Mouse (Mus musculus) NIH3T3 (cell line): Measurements from ENCODE around the gene Gbp10.
"Not testable (repeated sequence)": the region's sequence is repeated elsewhere in the genome, so short reads cannot be mapped to it uniquely, and the experiment has no call there.

ENCODE experiments used
- DNase-seq: peaks from one replicate; pipeline ENCODE4 v3.0.0-alpha.2; 2012; ENCODE audit warnings: low read depth

Gene Gbp10

DNA sequence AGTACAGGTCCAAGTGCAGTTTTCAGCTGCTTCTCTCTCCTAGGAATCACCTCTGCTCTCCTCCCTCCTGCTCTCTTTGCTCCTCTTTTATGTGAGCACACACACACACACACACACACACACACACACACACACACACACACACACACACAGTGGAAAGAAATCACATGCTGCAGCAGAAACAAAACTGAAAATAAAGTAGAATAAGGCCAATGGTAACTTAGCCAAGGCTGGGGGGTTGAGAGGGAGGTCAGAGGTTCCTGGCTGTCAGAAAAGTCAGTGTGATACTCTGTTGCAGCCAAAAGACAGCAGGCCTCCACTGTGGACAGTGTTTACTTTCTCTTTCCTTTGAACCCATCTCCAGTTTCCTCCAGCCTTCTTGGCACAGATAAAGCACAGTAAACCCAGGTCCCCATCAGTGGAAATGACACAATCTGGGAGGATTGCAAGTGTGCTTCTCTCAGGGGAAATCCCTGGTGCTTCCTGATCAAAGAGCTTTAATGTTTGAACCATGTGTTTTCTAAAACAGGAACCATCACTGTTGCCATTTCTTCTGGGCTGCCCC is at the start of gene Gbp10:
TSS of gene Gbp10 (minus strand) at position 51 of the 565 bp plus-strand sequence.
- DNase-seq: not testable (repeated sequence)

DNA sequence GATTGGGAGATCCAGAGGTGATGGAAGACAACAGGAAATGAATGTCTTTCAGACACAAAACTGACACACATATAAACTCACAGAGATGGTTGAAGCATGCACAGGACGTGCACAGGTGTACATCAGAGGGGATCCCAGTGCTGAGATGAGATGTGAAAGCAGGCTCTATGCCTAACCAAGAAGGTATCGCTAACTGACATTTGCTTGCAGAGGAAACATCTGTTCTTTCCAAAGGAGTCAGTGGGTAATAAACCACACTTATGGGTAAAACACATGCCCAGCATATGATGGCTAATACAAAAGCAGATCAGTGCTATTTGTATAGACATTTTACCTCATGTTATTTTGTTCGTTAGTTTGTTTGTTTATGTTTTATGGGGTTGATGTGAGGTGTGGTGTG is 21.3 kb upstream of the Gbp10 start:
- DNase-seq: not testable (repeated sequence)

DNA sequence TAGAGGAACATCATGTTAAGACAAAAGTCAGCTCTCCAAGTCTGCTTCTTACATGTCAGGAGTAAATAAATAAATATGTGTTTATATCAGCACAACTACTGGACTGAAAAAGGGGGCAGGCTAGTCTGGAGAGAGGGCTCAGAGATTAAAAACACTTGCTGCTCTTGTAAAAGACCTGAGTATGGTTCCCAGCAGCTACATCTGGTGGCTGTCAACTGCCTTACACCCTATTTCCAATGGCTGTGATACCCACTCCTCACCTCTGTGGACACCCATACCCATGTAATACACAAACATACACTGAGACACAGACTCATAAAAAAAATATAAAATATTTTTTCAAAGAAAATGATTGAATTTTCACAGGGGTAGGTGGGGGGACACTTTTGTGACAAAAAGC is 13.2 kb upstream of the Gbp10 start:
- DNase-seq: no peak

DNA sequence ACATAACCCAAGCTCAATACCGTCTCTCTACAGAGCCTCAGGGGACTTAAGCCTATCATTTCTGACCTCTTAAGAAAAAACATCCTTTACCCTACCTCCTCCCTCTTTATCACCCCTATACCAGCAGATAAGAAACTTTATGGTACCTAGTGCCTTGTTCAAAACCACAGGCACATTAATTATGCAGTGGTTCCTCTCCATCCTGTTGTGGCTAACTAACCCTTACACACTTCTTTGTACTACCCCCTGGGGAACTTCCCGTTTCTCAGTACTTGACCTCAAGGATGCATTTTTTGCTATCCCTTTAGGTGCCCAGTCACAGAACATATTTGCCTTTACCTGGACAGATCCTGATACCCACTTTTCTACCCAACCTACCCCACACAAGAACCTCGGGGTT is 5.4 kb upstream of the Gbp10 start:
- not testable (repeated sequence) for DNase-seq

DNA sequence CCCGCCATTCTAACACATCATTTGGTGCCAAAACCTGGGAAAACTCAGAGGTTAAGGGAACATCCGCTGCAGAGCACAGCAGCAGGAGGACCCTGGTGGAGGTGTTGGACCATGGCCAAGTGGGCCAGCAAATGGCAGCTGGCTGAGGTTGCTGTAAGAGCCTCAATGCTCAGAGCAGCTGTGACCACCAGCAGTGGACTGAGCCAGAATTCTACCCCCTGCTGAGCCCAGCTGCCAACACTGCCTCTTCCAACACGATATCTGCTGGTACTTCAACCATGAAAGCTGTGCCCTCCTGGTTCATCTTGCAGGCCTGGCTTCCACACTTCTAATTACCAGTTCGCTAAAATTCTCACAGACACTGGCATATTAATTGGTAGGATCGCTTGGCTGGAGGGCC is 1.6 kb upstream of the Gbp10 start:
- not testable (repeated sequence) for DNase-seq

DNA sequence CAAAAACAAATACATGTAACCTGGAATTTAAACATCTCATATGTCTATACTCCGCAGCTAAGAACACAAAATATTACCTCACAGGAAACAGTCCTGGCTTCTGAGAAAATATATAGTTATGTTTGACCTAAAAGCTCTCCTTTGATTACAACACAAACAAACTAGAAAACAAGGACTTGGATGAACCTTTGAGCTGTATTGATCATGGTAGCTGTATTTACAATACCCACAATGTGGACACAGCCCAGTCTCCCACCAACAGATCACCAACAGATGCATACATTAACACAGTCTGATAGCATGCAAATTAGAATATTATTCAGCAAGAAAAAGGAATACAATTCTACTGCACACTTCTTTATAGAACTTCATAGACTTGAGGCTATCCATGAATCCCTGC is 931 bp downstream of the Gbp10 start:
- DNase-seq: not testable (repeated sequence)

DNA sequence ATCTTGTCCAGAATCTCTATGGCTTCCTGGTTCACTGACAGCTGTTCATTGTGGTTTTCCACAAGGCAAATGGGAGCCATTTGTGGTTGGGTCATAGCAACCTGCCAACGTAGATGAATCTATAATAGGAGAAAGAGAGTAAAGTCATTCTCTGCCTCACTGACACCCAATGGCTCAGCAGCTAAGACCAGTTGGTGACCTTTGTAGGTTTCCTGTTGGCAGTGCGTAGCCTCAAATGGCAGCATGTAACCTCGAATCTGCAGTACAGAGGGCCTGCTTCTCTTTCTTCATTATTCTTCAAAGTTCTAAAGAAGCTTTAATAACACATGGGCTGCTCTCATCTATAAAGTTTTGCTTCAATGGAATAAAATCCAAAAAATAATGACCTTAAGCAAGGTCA is 3.3 kb downstream of the Gbp10 start:
- not testable (repeated sequence) for DNase-seq

DNA sequence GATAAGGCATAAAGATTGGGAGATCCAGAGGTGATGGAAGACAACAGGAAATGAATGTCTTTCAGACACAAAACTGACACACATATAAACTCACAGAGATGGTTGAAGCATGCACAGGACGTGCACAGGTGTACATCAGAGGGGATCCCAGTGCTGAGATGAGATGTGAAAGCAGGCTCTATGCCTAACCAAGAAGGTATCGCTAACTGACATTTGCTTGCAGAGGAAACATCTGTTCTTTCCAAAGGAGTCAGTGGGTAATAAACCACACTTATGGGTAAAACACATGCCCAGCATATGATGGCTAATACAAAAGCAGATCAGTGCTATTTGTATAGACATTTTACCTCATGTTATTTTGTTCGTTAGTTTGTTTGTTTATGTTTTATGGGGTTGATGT is 30.4 kb downstream of the Gbp10 start:
- DNase-seq: not testable (repeated sequence)

DNA sequence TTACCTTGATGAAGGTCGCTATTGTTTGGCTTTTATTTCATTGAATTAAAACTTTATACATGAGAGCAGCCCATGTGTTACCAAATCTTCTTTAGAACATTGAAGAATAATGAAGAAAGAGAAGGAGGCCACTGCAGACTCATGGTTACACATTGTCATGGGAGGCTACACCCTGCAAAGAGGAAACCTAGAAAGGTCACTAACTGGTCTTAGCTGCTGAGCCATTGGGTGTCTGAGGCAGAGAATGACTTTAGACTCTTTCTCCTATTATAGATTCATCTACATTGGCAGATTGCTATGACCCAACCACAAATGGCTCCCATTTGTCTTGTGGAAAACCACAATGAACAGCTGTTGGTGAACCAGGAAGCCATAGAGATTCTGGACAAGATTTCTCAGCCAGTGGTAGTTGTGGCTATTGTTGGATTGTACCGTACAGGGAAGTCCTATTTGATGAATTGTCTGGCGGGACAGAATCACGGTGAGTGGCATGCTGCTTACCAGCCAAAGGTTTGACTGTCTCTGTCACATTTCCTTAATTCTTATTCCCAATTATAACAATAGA is 38.5 kb downstream of the Gbp10 start:
- DNase-seq: not testable (repeated sequence)

DNA sequence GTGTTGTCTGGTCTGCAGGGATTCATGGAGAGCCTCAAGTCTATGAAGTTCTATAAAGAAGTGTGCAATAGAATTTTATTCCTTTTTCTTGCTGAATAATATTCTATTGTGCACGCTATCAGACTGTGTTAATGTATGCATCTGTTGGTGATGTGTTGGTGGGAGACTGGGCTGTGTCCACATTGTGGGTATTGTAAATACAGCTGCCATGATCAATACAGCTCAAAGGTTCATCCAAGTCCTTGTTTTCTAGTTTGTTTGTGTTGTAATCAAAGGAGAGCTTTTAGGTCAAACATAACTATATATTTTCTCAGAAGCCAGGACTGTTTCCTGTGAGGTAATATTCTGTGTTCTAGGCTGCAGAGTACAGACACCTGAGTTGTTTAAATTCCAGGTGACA is 40.2 kb downstream of the Gbp10 start:
- DNase-seq: not testable (repeated sequence)

DNA sequence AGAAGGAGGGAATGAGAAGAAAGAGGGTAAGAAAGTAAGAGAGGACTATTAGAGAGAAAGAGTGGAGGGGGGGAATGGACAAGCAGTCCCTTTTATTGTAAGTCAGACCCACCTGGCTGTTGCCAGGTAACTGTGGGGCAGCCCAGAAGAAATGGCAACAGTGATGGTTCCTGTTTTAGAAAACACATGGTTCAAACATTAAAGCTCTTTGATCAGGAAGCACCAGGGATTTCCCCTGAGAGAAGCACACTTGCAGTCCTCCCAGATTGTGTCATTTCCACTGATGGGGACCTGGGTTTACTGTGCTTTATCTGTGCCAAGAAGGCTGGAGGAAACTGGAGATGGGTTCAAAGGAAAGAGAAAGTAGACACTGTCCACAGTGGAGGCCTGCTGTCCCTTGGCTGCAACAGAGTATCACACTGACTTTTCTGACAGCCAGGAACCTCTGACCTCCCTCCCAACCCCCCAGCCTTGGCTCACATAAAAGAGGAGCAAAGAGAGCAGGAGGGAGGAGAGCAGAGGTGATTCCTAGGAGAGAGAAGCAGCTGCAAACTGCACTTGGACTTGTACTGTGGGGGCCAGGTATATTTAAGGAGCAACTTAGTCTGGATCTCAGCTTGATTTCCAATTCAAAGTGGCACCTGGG is 41.3 kb downstream of the Gbp10 start:
- DNase-seq: not testable (repeated sequence)

DNA sequence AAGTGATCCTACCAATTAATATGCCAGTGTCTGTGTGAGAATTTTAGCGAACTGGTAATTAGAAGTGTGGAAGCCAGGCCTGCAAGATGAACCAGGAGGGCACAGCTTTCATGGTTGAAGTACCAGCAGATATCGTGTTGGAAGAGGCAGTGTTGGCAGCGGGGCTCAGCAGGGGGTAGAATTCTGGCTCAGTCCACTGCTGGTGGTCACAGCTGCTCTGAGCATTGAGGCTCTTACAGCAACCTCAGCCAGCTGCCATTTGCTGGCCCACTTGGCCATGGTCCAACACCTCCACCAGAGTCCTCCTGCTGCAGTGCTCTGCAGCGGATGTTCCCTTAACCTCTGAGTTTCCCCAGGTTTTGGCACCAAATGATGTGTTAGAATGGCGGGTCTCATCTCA is 43.0 kb downstream of the Gbp10 start:
- DNase-seq: not testable (repeated sequence)

DNA sequence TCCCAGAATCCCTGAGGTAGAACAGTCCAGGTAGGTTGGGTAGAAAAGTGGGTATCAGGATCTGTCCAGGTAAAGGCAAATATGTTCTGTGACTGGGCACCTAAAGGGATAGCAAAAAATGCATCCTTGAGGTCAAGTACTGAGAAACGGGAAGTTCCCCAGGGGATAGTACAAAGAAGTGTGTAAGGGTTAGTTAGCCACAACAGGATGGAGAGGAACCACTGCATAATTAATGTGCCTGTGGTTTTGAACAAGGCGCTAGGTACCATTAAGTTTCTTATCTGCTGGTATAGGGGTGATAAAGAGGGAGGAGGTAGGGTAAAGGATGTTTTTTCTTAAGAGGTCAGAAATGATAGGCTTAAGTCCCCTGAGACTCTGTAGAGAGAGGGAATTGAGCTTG is 46.8 kb downstream of the Gbp10 start:
- DNase-seq: not testable (repeated sequence)

DNA sequence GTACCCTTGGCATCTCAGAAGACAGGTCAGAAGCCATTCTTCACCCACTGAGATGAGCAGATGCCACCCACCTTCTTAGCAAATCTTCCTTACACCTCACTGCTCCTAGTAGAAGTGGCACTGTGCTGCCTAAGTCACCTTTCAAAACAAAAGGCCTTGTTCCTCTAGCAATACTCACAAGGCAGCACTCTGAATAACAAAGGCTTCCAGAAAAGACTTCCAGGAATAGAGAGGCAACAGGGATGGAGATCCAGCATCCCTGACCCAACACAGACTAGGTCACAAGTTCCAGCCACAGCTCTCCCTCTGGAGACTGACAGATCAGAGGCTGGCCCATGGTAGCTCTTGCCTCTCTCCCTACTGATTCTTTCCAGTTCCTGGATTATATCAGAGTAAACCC is 57.9 kb downstream of the Gbp10 start:
- DNase-seq: no peak
